Mouse (Mus musculus): ENCODE results near the gene Mad2l2.

DNA sequence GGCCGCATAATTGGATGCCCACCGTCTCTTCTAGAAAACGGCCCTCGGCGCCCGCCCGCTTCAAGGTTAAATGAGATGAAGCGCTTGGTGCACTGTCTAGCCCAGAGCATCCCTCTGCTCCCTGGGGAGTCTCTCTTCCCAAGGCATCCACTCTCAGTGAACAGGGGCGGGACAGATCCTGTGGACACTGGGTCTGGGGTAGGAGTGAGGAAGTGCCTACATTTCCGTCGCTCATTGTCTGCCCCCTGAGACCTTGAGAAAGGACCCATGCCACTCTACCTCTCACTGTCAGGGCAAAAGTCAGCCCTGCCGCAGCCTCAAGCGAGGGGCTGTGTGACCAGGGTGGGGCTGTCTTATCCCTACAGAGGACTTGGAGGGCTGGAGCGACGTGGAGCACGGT lies 34.3 kb downstream of the Mad2l2 start:
- TF ChIP-seq POLR2A (IDR thresholded peaks at IDR 0.05; ENCODE audit: low read depth, low read length) (no peak), CTCF (IDR thresholded peaks at IDR 0.05; ENCODE audit: extremely low read depth, insufficient read length, insufficient replicate concordance, low read depth, low read length) (no peak)
